ENCODE assay signal across 11 mouse cellular contexts in genomic region chr2:65415294-65415693, GRCm38 (mm10). TPM values are rescaled to one million over a fixed set of nuclear protein-coding genes. Genes with fewer than 3 reads are reported as not detected.
A peak's percentile ranks its signal among the peaks of the same experiment; 100 is the strongest.
DNase-seq lines count a peak whose midpoint lies in the region; ATAC-seq and TF ChIP-seq lines count a peak whose summit lies in the region.
"Had no signal": no experiment of that assay in that cellular context is flagged by ENCODE, and none has a peak within 500 bp of the region (broad histone marks: within the 10 kb centered on the region; RNA-seq: fewer than 3 reads in every experiment).

No protein-coding gene starts in this region.

- TF ChIP-seq POLR2A in cortical plate, adult 2 months (IDR thresholded peaks at IDR 0.05; ENCODE audit: extremely low read depth, insufficient read depth, low read length): no peak

- no peak for TF ChIP-seq CTCF in cortical plate, adult 2 months (IDR thresholded peaks at IDR 0.05; ENCODE audit: extremely low read depth, insufficient read depth, low read length)
- TF ChIP-seq CTCF in forebrain, postnatal 0 days (IDR thresholded peaks at IDR 0.05; ENCODE audit: low read depth): no peak

- H3K4me2 ChIP-seq in heart, embryonic 15.5 days: peak overlapping the region; percentile 72; the same call in 1 of the 2 replicates
- peak overlapping the region; percentile 53 for H3K4me2 ChIP-seq in forebrain, postnatal 0 days (ENCODE audit: low read depth)
- peak overlapping the region; percentile 54 for H3K4me2 ChIP-seq in midbrain, embryonic 12.5 days (replicated peaks)
- no peak overlapping the region for H3K4me2 ChIP-seq in liver, embryonic 12.5 days

- no peaks in the 10 kb centered on the region for H3K27me3 ChIP-seq in heart, embryonic 15.5 days
- no peaks in the 10 kb centered on the region for H3K27me3 ChIP-seq in forebrain, postnatal 0 days (ENCODE audit: insufficient read depth, low read length)
- no peaks in the 10 kb centered on the region for H3K27me3 ChIP-seq in midbrain, embryonic 12.5 days
- H3K27me3 ChIP-seq in liver, embryonic 12.5 days (replicated peaks): no peaks in the 10 kb centered on the region
- H3K27me3 ChIP-seq: liver, embryonic 15.5 days had no signal

- no peaks in the 10 kb centered on the region for H3K36me3 ChIP-seq in heart, embryonic 15.5 days
- no peaks in the 10 kb centered on the region for H3K36me3 ChIP-seq in forebrain, postnatal 0 days (ENCODE audit: insufficient read depth)
- H3K36me3 ChIP-seq in midbrain, embryonic 12.5 days: no peaks in the 10 kb centered on the region
- no peaks in the 10 kb centered on the region for H3K36me3 ChIP-seq in liver, embryonic 12.5 days
- H3K36me3 ChIP-seq: liver, embryonic 15.5 days had no signal

- H3K4me1 ChIP-seq in heart, embryonic 15.5 days (replicated peaks): peaks cover 5% of the 10 kb centered on the region
- H3K4me1 ChIP-seq in cortical plate, adult 2 months (ENCODE audit: control insufficient read depth, insufficient read depth, low read length): no peaks in the 10 kb centered on the region; the same call in 1 of the 2 replicates
- H3K4me1 ChIP-seq in forebrain, postnatal 0 days (ENCODE audit: insufficient read depth): no peaks in the 10 kb centered on the region
- peaks cover 20% of the 10 kb centered on the region for H3K4me1 ChIP-seq in midbrain, embryonic 12.5 days
- H3K4me1 ChIP-seq in liver, embryonic 12.5 days: peaks cover 5% of the 10 kb centered on the region; the same call in 1 of the 2 replicates
- H3K4me1 ChIP-seq: liver, embryonic 15.5 days had no signal

- H3K9ac ChIP-seq in heart, embryonic 15.5 days: no peak overlapping the region
- no peak overlapping the region for H3K9ac ChIP-seq in forebrain, postnatal 0 days
- no peak overlapping the region for H3K9ac ChIP-seq in midbrain, embryonic 12.5 days (replicated peaks)
- H3K9ac ChIP-seq in liver, embryonic 12.5 days: no peak overlapping the region
- H3K9ac ChIP-seq: liver, embryonic 15.5 days had no signal

- intact Hi-C loops in heart, postnatal 36 days (cut with DNase I): no loop called here

- no peak overlapping the region for H3K4me3 ChIP-seq in heart, embryonic 15.5 days
- H3K4me3 ChIP-seq in cortical plate, adult 2 months (ENCODE audit: insufficient read depth, low read length): peak overlapping the region; percentile 12; the same call in 1 of the 2 replicates
- peak overlapping the region; percentile 28; the same call in 1 of the 2 replicates for H3K4me3 ChIP-seq in forebrain, postnatal 0 days (ENCODE audit: low read depth, low read length)
- H3K4me3 ChIP-seq in midbrain, embryonic 12.5 days: peak overlapping the region; percentile 17; the same call in 1 of the 2 replicates
- H3K4me3 ChIP-seq in liver, embryonic 12.5 days: no peak overlapping the region
- H3K4me3 ChIP-seq: liver, embryonic 15.5 days had no signal

- no peaks in the 10 kb centered on the region for H3K9me3 ChIP-seq in heart, embryonic 15.5 days (replicated peaks)
- no peaks in the 10 kb centered on the region for H3K9me3 ChIP-seq in forebrain, postnatal 0 days (ENCODE audit: low read length)
- H3K9me3 ChIP-seq in midbrain, embryonic 12.5 days: peaks cover 8% of the 10 kb centered on the region; the same call in 1 of the 2 replicates
- H3K9me3 ChIP-seq in liver, embryonic 12.5 days (replicated peaks): no peaks in the 10 kb centered on the region
- H3K9me3 ChIP-seq: liver, embryonic 15.5 days had no signal

- no peak for ATAC-seq in heart, embryonic 15.5 days (replicated peaks; ENCODE audit: insufficient number of reproducible peaks, insufficient read depth, low FRiP score, low read depth)
- peak; percentile 12; the same call in 1 of the 2 replicates for ATAC-seq in forebrain, postnatal 0 days
- peak; percentile 74 for ATAC-seq in midbrain, embryonic 12.5 days (ENCODE audit: low FRiP score, low read depth)
- ATAC-seq in liver, embryonic 12.5 days: no peak

- H3K27ac ChIP-seq in heart, embryonic 15.5 days: no peak overlapping the region
- H3K27ac ChIP-seq in cortical plate, adult 2 months (ENCODE audit: insufficient read depth, low read length): no peak overlapping the region
- peak overlapping the region; percentile 86 for H3K27ac ChIP-seq in forebrain, postnatal 0 days (ENCODE audit: low read depth, low read length)
- peak overlapping the region; percentile 92 for H3K27ac ChIP-seq in midbrain, embryonic 12.5 days (replicated peaks)
- H3K27ac ChIP-seq in liver, embryonic 12.5 days: no peak overlapping the region
- H3K27ac ChIP-seq: liver, embryonic 15.5 days had no signal

- DNase-seq in heart, postnatal 36 days: no peak
- no peak for DNase-seq in forebrain, postnatal 0 days
- DNase-seq in adrenal gland, adult 2 months: no peak
- no peak for DNase-seq in gastrocnemius, postnatal 4 days (ENCODE audit: low spot score in 2 of 2)
- DNase-seq: thymus, adult 2 months had no signal

- WGBS in heart, embryonic 15.5 days: 10% methylated on average over 2 of the region's 2 CpGs
- 1% methylated on average over 2 of the region's 2 CpGs for WGBS in forebrain, postnatal 0 days
- 5% methylated on average over 2 of the region's 2 CpGs for WGBS in midbrain, embryonic 12.5 days
- WGBS in liver, embryonic 12.5 days (ENCODE audit: insufficient replicate concordance): 3% methylated on average over 2 of the region's 2 CpGs

RNA-seq across cellular contexts. Expression of gene Slc38a11, which starts 51.5 kb away (rescaled TPM):
- 0.09 and 0.23 TPM in 2 replicates for polyA plus RNA-seq in heart, embryonic 15.5 days (2015; fragmentation: Nextera tagmentation; extraction: Ambion mirVana)
- 1 to 10 TPM; 1.2 to 1.9 TPM for total RNA-seq in heart, postnatal 36 days (2021)
- polyA plus RNA-seq in cortical plate, adult 2 months (2012; rRNA removed): 3.7 and 3.9 TPM in 2 replicates
- total RNA-seq in forebrain, postnatal 0 days (2014; rRNA removed): 3.2 and 4.1 TPM in 2 replicates
- 0.49 and 0.92 TPM in 2 replicates for polyA plus RNA-seq in forebrain, postnatal 0 days (2015; fragmentation: Nextera tagmentation; extraction: Ambion mirVana)
- 2.5 and 3.5 TPM in 2 replicates for polyA plus RNA-seq in midbrain, embryonic 12.5 days (2016; fragmentation: Nextera tagmentation; extraction: Ambion mirVana)
- 10 to 100 TPM; 17.4 to 29.9 TPM for total RNA-seq in adrenal gland, adult 2 months (2021)
- 3.8 and 4.4 TPM in 2 replicates for polyA plus RNA-seq in adrenal gland, adult 2 months (2012; rRNA removed)
- under 1 TPM; 0.41 to 0.86 TPM for total RNA-seq in gastrocnemius, postnatal 4 days (2021)
- polyA plus RNA-seq in liver, embryonic 12.5 days (2016; fragmentation: Nextera tagmentation; extraction: Ambion mirVana): 0.08 TPM in 1 of 2 replicates, not detected in the other
- total RNA-seq: monocyte, adult 5-6 weeks had no signal
- polyA plus RNA-seq: liver, embryonic 15.5 days; thymus, adult 2 months had no signal

Comparison
In these comparisons a context has a peak if more than half of its experiments do, and no peak if none do; other contexts are left out.
1. ATAC-seq: peak in forebrain, postnatal 0 days (single experiment) and midbrain, embryonic 12.5 days (single experiment); none in heart, embryonic 15.5 days (single experiment) and liver, embryonic 12.5 days (single experiment).
2. H3K27ac ChIP-seq: peak in forebrain, postnatal 0 days (single experiment) and midbrain, embryonic 12.5 days (single experiment); none in heart, embryonic 15.5 days (single experiment), cortical plate, adult 2 months (single experiment) and liver, embryonic 12.5 days (single experiment).
3. H3K4me3 ChIP-seq: peak in cortical plate, adult 2 months (single experiment), forebrain, postnatal 0 days (single experiment) and midbrain, embryonic 12.5 days (single experiment); none in heart, embryonic 15.5 days (single experiment) and liver, embryonic 12.5 days (single experiment).